Mouse (Mus musculus): ENCODE results near the gene Ncbp2.
"Not testable (repeated sequence)": the region's sequence is repeated elsewhere in the genome, so short reads cannot be mapped to it uniquely, and the experiment has no call there.

The Ncbp2 gene

GRCm38 (mm10) chr16:31935091-31935979 is 13.0 kb upstream of the Ncbp2 start:
- peak; percentile 50 for DNase-seq

- DNase-seq: peak; percentile 36
These were observed 11.7 kb upstream of the Ncbp2 start for GRCm38 (mm10) chr16:31936568-31936967.

GRCm38 (mm10) chr16:31938856-31939255 is 9.5 kb upstream of the Ncbp2 start:
- no peak for DNase-seq

- DNase-seq: no peak
These were observed 7.7 kb upstream of the Ncbp2 start for GRCm38 (mm10) chr16:31940586-31940985.

- DNase-seq: peak; percentile 77
These were observed 4.3 kb upstream of the Ncbp2 start for GRCm38 (mm10) chr16:31943980-31944379.

- peak; percentile 34 for DNase-seq
These were observed 3.5 kb upstream of the Ncbp2 start for GRCm38 (mm10) chr16:31944698-31945255.

- DNase-seq: peak; percentile 28
These were observed 2.9 kb upstream of the Ncbp2 start for GRCm38 (mm10) chr16:31945372-31945771.

- DNase-seq: not testable (repeated sequence)
These were observed 2.3 kb upstream of the Ncbp2 start for GRCm38 (mm10) chr16:31945986-31946385.

- no peak for DNase-seq
These were observed 980 bp upstream of the Ncbp2 start for GRCm38 (mm10) chr16:31947333-31947732.

- peak; percentile 60 for DNase-seq
These were observed 404 bp upstream of the Ncbp2 start for GRCm38 (mm10) chr16:31947901-31948316.

GRCm38 (mm10) chr16:31963224-31963623 is 14.9 kb downstream of the Ncbp2 start:
- no peak for DNase-seq

GRCm38 (mm10) chr16:31975258-31975657 is 26.9 kb downstream of the Ncbp2 start:
- DNase-seq: no peak

- no peak for DNase-seq
These were observed 31.2 kb downstream of the Ncbp2 start for GRCm38 (mm10) chr16:31979501-31979900.

GRCm38 (mm10) chr16:31980946-31981345 is 32.6 kb downstream of the Ncbp2 start:
- DNase-seq: no peak

GRCm38 (mm10) chr16:31992039-31992438 is 43.7 kb downstream of the Ncbp2 start:
- no peak for DNase-seq

- no peak for DNase-seq
These were observed 44.9 kb downstream of the Ncbp2 start for GRCm38 (mm10) chr16:31993195-31993594.

GRCm38 (mm10) chr16:31993946-31994345 is 45.6 kb downstream of the Ncbp2 start:
- no peak for DNase-seq

- no peak for DNase-seq
These were observed 48.1 kb downstream of the Ncbp2 start for GRCm38 (mm10) chr16:31996371-31996770.

- peak; percentile 84 for DNase-seq
These were observed 54.5 kb downstream of the Ncbp2 start, which contains the start of gene Senp5 for GRCm38 (mm10) chr16:32002509-32003477. TSS of gene Senp5 (minus strand) at chr16:32003287.

GRCm38 (mm10) chr16:32004731-32005130 is 56.4 kb downstream of the Ncbp2 start:
- no peak for DNase-seq

GRCm38 (mm10) chr16:32008529-32009293 is 60.4 kb downstream of the Ncbp2 start:
- no peak for DNase-seq

GRCm38 (mm10) chr16:32009913-32010312 is 61.6 kb downstream of the Ncbp2 start:
- DNase-seq: no peak
